Mouse (Mus musculus) gonadal fat pad, adult 2 months (tissue): ENCODE results near the gene Cdt1. TPM values are rescaled to one million over a fixed set of nuclear protein-coding genes. Genes with fewer than 3 reads are reported as not detected.

Experiments used
- DNase-seq: peaks from one replicate; pipeline ENCODE4 v3.0.0-alpha.2; 2012; ENCODE audit warnings: low read depth
- polyA plus RNA-seq: library from polyadenylated mRNA; depleted of rRNA; stranded (reverse); fragments of >200 nt; gene quantifications from 2 replicates; pipeline ENCODE4 v1.2.3, GENCODE M21; 2012; rRNA removed

The Cdt1 gene
- polyA plus RNA-seq, 1 experiment = 4.6 TPM

DNA sequence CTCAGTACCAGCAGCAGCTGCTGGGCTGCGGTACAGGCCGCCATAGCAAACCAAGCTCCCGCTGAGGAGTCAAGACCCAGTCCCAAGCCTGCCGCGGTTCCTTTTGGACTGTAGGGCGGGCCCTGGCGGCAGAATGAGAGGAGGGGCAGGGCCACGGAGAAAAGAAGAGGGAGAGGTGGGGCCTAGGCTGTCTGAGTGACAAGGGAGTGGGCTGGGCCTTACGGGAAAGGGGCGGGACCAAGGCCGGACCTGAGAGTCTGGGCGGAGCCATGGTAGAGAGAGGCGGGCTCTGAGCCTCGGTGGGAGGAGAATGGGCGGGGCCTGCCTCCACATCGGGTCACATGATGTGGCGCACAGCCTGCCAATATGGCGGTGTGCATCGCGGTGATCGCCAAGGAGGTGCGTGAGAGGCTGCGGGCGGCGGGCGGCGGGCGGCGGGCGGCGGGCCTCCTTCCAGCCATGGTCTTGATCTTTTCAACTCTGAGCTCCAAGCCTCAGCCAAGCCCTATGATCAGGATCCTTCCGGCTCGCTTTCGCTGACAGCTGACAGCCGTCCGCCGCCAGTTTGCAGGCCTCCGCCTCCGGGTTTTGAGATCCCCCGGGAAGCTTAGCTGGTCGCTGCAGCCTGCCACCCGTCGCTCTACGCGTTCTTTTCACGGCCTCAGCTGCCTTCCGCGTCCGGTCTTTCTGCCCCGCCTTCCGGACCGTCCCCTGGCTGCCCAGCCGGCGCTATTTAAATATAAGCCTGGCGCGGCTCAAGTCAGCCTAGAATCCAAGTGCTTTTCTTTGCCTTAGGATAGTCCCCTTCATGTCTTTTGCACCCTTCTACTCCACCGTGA lies 43.7 kb downstream of the Cdt1 start, which contains the start of the genes Galns and Trappc2l:
Gene Galns, minus strand, starts transcription at position 169 of the 839 bp plus-strand sequence.
Gene Trappc2l, plus strand, starts transcription at position 346 of the 839 bp plus-strand sequence.
- DNase-seq = peak; percentile 50

DNA sequence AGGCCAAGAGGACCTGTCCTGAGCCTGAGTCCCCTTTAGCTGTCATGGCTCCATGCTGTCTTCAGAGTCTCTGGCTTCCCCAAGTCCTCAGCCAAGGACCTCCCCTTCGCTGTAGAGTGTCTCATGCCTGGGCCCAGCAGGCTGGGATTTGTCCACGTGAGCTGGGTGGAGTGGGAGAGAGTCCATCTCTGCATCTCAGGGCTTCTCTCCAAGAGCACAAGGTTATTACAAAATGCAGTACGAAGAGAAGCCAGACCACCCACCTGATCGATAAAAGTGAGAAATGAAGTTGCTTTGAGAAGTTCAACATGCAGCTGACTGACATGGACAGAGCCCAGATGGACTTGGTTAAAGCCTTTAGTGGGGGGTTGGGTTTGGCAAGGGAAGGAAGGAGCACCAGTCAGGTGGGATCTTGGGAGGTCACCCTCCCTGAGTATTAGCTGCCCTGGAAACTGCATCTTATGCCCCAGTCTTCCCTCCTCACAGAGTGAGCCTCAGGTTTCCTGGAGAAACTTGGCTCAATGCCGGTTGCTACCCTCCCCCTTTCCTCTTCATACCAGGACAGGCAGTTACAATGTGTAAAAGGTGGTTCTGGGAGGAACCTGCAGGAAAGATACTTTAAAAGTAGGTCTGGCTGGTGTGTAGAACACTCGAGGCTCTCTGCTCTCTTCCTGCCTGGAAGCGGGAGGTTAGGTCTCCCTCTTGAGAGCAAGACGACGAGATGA lies 48.5 kb downstream of the Cdt1 start:
- DNase-seq = no peak

- DNase-seq = no peak
Observed at GRCm38 (mm10) chr8:122617947-122618546, 50.2 kb downstream of the Cdt1 start.

- DNase-seq = no peak
Observed at GRCm38 (mm10) chr8:122618660-122619378, 51.0 kb downstream of the Cdt1 start.

DNA sequence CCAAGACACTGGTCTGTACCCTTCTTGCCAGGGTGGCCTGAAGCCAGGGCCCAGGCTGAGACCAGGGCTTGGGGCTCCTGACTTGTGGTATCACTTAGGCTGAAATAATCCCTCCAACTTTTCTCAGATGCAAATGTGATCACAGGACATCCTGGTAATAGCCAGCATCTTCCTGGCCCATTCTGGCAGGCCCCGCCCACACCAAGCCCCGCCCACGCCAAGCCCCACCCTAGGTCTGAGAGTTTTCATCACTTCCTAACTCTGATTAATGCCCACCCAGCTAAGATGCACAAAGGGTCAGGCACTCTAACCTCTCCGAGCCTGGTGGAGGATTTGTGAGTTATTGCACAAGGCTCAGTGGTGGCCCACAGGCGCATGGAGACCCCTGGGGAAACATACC lies 52.6 kb downstream of the Cdt1 start:
- no peak for DNase-seq

- no peak for DNase-seq
Observed at GRCm38 (mm10) chr8:122622727-122623126, 54.9 kb downstream of the Cdt1 start, which contains the start of gene Pabpn1l. TSS of gene Pabpn1l (minus strand) at chr8:122622739.

Other genes starting within 250 kb of the Cdt1 start
- not detected in 2 replicates for gene Trhr2, start 207.3 kb upstream of the Cdt1 start, polyA plus RNA-seq
- gene Zc3h18, start 191.4 kb upstream of the Cdt1 start, polyA plus RNA-seq = 18.9 and 22.1 TPM in 2 replicates
- gene Il17c, start 146.0 kb upstream of the Cdt1 start, polyA plus RNA-seq = 0.33 and 0.34 TPM in 2 replicates
- 72.6 and 73.9 TPM in 2 replicates for gene Cyba, start 135.1 kb upstream of the Cdt1 start, polyA plus RNA-seq
- 31.6 and 42.7 TPM in 2 replicates for gene Mvd, start 124.6 kb upstream of the Cdt1 start, polyA plus RNA-seq
- gene Snai3, start 107.3 kb upstream of the Cdt1 start, polyA plus RNA-seq = 1.9 and 2.4 TPM in 2 replicates
- gene Rnf166, start 92.0 kb upstream of the Cdt1 start, polyA plus RNA-seq = 66.8 and 72.7 TPM in 2 replicates
- 16.1 and 21.8 TPM in 2 replicates for gene Ctu2, start 91.9 kb upstream of the Cdt1 start, polyA plus RNA-seq
- gene Piezo1, start 16.7 kb upstream of the Cdt1 start, polyA plus RNA-seq = 161 and 162 TPM in 2 replicates
- 34.5 and 42.2 TPM in 2 replicates for gene Aprt, start 8.9 kb downstream of the Cdt1 start, polyA plus RNA-seq
- 21.4 and 23.8 TPM in 2 replicates for gene Galns, start 43.4 kb downstream of the Cdt1 start, polyA plus RNA-seq
- gene Trappc2l, start 43.6 kb downstream of the Cdt1 start, polyA plus RNA-seq = 109 and 121 TPM in 2 replicates
- not detected in 2 replicates for gene Pabpn1l, start 54.7 kb downstream of the Cdt1 start, polyA plus RNA-seq
- 3.9 and 6.1 TPM in 2 replicates for gene Cbfa2t3, start 131.1 kb downstream of the Cdt1 start, polyA plus RNA-seq
- gene Acsf3, start 207.5 kb downstream of the Cdt1 start, polyA plus RNA-seq = 23.1 and 23.2 TPM in 2 replicates